Mouse (Mus musculus): ENCODE results near the gene Hist2h3c1.
A peak's percentile ranks its signal among the peaks of the same experiment; 100 is the strongest.
"Not testable (repeated sequence)": the region's sequence is repeated elsewhere in the genome, so short reads cannot be mapped to it uniquely, and the experiment has no call there.

The Hist2h3c1 gene

DNA sequence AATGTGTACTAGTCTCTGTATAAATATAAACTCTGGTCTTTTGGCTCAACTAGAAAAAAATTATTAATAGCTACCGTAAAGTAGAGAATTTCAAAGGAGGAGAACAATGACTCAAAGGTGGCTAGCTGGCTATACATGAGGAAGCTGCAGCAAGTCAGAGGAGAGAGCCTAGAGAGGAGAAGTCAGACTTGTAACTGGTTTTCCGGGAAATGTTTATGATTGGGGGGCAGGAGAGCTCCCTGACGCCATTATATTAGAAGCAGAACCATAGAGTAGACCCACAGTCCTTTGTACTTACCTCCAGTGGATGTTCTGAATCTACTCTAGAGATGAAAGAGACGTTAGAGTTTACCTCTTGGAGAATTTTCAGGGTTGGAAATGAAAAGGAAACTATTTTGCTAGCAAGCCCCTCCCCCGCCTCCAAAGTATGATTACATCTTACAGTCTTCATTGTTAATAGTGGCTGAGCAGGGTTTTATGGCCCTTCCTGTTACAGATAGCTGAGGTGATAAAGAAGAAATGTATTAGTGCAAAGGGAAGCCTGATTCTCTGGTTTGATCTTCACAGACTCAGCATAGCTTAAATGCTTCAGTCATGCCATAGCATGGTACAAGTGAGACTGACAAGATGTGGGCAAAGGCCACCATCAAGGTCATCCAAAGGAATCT is 9.6 kb downstream of the Hist2h3c1 start:
- no peak for DNase-seq (ENCODE audit: low read depth, low spot score)

DNA sequence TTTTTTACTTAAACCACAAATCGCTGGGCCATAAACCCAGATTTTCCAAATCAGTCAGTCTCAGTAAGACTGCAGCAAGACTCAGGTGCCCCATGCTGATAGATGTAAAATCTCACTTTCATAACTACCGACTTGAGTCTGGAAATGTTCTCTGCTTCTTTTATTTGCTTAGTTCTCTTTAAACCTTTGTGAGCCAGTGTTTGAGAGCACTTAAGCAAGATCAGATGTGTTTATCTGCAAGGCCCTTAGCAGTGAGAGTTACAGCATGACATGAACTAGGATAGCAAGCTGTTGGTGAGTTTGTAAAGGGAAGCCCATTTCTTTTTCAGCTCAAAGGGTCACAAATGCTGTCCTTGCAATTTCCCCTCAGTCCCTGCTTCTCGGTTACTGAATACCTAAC is 10.7 kb downstream of the Hist2h3c1 start:
- no peak for DNase-seq (ENCODE audit: low read depth, low spot score)

DNA sequence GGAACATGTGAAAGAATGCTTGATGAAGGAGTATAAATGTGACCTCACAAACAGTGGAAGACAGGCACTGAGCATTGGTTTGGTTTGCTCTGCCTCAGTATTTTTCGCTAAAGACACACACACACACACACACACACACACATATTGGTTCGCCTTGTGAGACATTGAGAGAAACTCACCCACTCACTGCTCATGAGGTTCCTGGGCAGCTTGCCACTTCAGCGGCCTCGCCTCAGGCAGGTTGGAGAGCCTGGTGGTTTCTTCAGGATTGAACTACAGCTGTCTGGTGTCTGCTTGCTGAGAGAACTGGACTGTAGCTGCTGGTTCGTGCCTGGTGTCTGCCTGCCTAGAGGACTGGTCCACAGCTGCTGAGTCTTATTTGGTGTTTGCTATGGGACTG is 13.7 kb downstream of the Hist2h3c1 start:
- no peak for DNase-seq (ENCODE audit: low read depth, low spot score)

DNA sequence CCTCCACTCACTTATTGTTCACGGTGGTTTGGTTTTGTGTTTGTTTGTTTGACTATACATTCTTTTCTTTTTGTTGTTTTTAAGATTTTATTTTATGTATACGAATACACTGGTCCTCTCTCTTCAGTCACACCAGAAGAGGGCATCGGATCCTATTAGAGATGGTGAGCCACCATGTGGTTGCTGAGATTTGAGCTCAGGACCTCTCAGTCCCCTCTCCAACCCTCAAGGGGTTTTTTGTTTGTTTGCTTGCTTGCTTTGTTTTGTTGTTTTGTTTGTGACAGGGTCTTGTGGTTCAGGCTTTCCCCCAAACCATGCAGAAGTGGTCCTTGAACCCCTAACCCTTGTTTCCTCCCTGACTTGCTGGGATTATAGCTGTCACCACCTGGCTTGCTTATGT is 15.1 kb downstream of the Hist2h3c1 start:
- DNase-seq (ENCODE audit: low read depth, low spot score): no peak

DNA sequence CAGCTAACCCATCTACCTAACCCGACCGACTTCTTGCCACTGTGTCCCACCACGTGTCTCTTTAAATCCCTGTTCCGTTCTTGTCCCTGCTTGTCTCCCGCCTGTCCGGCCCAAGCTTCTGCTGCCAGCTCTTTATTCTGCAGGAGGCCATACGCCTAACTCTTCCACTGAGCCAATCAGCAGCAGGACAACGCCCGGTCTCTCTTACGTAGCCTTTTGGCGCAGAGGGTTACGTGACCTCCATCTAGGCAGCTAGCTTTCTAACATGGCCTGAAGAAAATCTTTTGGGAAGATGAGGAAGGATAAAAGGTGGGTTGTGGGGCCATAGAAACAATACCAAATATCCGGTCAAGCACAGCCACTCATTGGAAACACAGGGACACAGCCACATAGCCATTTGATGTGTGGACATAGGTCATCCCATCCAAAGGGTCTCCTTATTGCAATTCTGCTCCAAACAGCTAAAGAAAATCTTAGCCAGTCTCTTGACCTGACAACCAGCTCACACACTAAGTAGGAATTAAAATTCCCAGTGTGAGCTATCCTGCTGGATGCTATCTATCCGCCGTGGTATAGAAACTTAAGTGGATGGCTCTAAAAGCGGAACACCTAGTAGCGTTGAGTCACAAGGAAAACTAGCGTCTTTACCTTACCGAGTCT is 15.9 kb downstream of the Hist2h3c1 start:
- peak; percentile 72 for DNase-seq (ENCODE audit: low read depth, low spot score)

DNA sequence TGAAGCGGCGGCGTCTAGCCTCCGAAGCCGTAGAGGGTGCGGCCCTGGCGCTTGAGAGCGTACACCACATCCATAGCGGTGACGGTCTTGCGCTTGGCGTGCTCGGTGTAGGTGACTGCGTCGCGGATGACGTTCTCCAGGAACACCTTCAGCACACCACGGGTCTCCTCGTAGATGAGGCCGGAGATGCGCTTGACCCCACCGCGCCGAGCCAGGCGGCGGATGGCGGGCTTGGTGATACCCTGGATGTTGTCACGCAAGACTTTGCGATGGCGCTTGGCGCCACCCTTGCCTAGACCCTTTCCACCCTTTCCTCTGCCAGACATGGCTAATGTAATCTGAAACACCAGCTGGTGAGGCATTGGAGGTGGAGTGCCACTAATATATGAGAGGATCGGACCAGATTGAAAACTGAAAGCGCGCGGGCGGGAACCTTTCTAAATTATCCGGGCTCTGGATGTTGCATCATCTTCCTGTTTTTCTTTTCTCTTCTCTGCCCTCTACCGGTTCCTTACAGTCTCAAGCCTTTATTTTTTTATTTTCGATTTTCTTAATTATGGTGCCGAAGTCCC is 16.6 kb downstream of the Hist2h3c1 start, which contains the start of gene Hist2h4:
TSS of gene Hist2h4 (minus strand) at position 333 of the 572 bp plus-strand sequence.
- peak; percentile 93 for DNase-seq (ENCODE audit: low read depth, low spot score)

DNA sequence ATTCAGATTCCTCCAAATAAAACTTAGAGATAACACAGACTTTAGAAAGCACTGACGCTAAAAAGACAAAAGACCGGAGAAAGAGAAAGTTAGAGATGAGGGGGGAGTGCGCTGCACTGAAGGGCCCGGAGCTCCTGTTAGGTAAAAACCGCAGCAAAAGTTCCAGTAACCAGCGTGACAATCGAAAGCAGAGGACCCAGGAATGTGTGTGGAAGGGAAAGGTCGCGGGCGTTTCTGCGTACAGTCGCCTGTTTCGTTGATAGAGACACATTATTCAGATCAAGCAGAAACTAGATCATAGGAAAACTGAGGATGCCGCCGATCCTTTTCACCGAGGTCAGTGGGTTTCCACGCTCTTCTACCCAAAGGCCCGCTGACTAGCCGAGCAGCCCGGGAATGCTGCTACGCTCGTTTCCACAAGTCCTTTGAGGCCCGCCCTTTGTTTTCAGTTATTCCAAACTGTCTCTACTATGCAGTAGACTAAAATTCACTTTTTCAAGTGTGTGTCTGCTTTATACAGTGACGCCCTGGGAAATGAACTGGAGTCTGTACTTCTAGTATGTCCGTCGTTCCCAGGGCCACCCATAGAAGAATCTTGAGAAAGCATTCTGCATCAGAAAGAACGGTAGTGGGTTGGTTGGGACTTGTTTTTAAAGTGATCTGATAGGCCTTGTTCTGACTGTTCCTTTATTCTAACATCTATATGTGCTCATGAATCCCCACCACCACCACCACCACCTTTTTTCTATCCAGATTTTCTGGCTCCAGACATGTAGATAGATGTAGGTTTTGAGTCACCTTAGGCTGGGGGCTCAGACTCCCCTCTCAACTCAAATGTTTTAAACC is 17.3 kb downstream of the Hist2h3c1 start:
- no peak for DNase-seq (ENCODE audit: low read depth, low spot score)

DNA sequence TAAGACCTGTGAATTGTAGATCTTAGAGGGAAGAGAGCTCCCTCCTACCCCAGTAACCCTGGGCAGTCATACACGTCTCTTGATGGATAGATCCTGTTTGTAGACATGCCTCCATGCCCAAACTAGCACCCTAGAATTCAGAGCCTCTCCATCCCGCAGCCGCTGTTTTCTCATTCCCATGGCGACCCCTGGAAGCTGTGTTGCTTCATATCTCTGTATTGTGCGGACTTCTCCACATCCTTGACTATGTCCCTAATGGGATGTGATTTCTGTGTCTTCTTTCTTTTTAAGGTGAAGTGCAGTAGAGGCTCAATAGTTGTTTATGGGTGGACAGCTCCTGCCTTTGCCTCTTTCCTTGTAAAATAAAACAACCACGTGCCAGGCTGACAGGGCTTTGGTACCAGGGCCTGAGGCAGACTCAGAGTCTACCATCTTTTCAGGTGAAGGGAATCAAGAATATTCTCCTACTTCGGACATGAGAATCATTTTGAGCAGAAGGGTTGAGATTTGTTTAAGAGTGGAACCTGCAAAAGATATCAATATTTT is 18.0 kb downstream of the Hist2h3c1 start:
- DNase-seq (ENCODE audit: low read depth, low spot score): no peak

DNA sequence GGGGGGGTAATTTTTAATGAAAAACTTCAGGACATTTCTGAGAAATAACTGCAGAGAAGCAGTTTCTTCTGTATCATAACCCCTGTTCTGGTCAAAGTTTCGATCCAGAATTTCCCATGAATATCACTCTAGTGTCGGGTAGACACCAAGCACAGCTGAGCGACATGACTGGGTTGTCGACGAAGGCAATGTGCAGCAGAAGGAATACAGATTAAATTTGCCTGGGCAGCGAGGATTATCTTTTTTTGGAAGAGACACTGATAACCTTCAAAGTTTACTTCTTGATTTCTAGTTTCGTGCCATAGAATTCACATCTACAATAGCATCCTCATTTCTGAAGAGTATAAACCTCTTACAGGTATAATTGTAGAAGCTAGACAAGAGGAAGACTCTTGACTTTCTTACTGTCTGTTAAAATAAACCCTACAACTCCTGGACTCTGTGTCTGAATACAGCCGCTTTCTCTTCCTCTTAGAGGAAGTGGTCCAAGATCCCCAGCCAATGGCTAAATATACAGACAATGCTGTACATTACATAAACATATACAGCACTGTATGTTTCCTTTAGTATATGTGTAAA is 19.7 kb downstream of the Hist2h3c1 start:
- DNase-seq (ENCODE audit: low read depth, low spot score): no peak

DNA sequence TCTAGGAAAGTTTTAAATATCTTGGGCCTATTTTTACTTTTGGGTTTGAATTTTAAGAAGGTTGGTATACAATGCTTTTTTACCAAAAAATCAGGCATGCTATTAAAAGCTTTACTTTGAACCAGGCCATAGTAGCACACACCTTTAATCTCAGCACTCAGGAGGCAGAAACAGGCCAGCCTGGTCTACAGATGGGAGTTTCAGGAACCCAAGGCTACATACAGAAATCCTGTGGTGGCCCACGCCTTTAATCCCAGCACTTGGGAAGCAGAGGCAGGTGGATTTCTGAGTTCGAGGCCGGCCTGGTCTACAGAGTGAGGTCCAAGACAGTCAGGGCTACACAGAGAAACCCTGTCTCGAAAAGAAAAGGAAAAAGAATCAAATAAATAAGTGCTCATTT is 21.1 kb downstream of the Hist2h3c1 start:
- DNase-seq (ENCODE audit: low read depth, low spot score): no peak

DNA sequence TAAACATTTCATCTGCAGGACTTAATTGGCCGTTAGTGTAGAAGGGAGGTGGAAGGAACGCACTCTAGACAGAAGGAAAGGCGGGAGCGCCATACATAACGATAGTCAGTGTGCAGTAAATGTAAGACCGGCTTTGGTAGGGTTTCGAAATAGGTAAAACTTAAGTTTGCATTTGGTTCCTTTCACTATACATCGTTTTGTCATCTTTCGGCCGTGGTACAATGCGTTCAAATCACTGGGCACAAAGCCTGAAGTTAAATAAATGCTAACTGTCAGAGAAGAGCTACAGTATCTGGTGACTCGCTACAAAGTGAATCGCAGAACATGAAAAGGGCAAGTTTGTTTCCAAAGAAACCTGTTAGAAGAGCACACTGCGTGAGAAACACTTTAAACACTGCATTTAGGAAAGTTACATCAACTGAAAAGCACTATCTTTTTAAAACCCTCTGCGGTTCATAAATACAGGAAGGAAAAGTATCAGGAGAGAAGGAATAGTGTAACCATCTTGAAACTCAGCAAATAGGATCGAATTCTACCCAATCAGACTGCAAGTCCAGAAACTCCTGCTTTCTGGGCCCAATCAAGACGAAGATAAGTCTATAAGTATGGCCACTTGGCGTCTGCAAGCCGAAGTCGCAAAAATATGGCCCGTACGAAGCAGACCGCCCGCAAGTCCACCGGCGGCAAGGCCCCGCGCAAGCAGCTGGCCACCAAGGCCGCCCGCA is 21.7 kb downstream of the Hist2h3c1 start, which contains the start of gene Hist2h3b:
TSS of gene Hist2h3b (plus strand) at position 604 of the 725 bp plus-strand sequence.
- DNase-seq (ENCODE audit: low read depth, low spot score): peak; percentile 83

DNA sequence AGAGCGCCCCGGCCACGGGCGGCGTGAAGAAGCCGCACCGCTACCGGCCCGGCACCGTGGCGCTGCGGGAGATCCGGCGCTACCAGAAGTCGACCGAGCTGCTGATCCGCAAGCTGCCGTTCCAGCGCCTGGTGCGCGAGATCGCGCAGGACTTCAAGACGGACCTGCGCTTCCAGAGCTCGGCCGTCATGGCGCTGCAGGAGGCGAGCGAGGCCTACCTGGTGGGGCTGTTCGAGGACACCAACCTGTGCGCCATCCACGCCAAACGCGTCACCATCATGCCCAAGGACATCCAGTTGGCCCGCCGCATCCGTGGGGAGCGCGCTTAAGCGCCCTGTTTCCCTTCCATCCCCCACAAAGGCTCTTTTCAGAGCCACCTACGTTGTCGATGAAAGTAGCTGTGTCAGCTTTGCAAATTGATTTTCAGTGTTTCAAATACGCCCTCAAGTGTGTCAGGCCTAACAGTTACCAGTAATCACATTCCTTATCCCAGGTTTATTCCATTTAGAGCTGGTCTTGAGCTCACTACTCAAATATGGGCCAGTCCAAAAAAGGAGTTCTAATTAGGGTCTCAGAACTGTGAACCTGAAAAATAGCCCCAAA is 22.4 kb downstream of the Hist2h3c1 start:
- not testable (repeated sequence) for DNase-seq (ENCODE audit: low read depth, low spot score)

DNA sequence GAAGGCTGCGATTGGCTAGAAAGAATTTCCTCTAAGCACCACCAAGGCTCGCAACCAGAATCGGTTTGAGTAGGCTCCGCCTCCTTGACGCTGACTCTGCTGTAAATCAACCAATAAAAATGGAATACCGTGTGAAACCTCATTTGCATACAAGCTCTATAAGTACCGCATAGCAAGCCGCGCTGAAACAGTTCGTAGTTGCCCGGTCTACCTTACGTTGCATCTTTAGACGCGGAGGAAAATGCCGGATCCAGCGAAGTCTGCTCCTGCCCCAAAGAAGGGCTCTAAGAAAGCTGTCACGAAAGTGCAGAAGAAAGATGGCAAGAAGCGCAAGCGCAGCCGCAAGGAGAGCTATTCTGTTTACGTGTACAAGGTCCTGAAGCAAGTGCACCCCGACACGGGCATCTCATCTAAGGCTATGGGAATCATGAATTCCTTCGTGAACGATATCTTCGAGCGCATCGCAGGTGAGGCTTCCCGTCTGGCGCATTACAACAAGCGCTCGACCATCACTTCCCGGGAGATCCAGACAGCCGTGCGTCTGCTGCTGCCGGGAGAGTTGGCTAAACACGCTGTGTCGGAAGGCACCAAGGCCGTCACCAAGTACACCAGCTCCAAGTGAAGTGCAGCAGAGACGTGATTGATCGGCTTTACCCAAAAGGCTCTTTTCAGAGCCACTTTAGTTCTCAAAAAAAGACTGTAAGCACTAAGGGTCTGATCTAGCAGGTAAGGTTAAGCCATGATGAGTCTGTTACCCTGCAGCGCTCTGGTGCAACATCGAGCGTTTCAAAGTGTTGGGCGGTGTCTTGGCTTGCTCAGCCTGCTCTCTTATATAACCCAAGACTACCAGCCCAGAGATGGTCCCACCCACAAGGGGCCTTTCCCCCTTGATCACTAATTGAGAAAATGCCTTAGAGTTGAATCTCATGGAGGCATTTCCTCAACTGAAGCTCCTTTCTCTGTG is 23.3 kb downstream of the Hist2h3c1 start, which contains the start of gene Hist2h2bb:
TSS of gene Hist2h2bb (plus strand) at position 242 of the 964 bp plus-strand sequence.
- peak; percentile 95 for DNase-seq (ENCODE audit: low read depth, low spot score)

DNA sequence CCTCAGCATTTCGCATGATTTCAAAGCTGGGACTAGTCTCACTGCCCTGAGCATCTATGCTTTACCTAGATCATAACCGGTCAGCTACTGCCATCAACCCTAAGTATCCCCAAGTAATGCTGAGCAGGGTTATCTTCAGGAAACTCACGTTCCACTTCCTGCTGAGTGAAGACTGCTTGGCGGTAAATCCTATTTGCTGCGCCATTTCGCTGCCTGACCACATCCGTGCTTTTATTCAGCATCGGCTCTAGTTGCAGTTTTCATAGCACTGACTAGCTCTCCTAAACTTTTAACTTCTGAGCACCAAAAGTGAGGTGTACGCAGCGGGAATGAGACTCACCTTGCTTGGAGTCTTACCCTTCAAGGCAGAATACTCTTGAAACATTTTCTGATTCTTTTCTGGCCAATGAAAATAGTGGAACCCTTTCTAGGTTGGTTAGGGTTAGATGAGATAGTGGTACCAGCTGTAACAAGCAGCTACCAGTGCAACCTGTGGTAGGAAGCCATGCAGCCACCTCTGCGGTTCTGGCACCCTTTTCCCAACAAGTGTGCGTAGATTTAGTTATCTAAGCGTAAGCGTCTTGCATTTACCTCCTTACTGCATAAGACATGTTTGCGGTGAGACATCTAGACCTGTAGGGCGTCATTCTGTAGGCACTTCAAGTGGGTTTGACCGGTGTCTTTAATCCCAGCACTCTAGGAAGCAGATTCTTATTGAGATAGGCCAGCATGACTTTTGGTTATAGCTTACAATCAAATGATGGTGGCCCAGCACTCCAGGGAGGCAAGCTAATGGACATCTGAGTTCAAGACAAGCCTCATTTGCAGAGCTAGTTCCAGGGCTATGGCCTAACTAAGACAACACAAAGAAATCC is 27.3 kb downstream of the Hist2h3c1 start:
- no peak for DNase-seq (ENCODE audit: low read depth, low spot score)

DNA sequence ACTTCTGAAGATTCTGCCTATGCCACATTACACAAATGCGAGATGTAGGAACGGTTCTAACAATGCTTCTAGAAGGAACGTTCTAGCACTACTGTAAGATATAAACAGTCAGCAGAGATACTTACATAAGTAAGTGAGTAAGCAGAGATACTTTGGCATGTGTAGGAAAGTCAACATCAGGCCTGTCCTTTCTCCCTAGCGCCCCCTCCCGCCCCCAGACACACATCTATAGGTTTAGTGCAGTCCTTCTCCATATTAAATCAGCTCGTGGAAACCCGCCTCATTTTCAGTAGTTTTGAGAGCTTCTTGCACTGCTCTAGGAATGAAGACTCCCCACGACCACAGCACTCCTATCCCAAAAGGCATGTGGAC is 30.9 kb downstream of the Hist2h3c1 start:
- no peak for DNase-seq (ENCODE audit: low read depth, low spot score)

DNA sequence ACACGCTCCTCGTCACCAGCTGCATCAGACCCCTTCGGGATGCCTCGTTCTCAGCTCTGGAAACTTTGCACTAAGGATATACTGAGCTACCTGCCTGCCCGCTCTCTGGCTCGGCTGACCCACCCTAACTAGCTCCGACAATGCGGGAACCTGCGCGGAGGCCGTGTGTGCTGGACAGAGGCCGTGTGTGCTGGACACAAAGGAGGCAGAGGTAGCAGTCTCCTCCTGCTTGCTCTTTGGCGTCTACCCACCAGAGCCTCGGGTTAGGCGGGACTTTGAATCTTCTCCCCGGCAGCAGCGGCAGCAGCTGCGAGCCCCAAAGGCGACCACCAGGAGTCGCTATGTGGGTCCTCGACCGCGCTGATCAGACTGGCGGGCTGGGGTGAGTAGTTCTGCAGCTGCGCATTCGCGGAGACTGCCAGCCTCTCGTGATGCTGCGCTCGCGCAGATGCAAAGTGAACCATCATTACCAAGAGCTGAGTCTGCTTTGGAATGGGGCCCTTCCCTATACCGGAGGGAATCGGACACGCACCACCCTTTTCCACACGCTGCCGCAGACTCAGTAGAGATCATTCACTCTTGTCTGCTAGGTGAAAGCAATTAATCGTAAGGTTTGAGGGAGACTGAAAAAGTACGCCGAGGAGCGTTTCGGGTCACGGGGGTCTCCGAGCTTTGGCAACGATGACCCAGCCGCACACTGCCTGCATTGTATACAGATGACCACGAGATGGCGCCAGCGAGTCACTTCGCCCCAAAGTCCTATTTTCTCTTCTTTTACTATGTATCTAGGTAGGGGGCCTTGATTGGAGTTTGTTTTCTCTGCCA is 31.5 kb downstream of the Hist2h3c1 start:
- peak; percentile 81 for DNase-seq (ENCODE audit: low read depth, low spot score)

DNA sequence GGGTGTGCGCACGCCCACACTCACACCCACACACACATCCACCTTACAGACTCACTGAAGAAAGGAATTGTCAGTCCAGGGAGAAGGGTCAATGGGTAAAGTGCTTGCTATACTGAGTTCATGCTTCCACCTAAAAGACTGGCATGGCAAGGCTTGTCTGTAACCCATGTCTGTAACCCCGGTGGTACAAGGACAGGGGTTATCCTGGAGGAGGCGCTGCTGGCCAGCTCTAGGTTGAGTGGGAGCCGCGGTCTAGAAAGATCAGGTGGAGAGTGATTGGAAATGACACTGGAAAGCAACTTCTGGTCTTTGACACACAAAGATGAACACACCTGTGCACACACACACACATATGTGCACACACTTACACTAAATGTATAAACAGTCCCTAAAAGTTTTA is 34.2 kb downstream of the Hist2h3c1 start:
- DNase-seq (ENCODE audit: low read depth, low spot score): no peak

Data from brain, embryonic 18.5 days (tissue).